Mouse (Mus musculus) liver, postnatal 0 days (tissue): Measurements from ENCODE around the gene Fam129c. TPM values are rescaled to one million over a fixed set of nuclear protein-coding genes. Genes with fewer than 3 reads are reported as not detected.
A peak's percentile ranks its signal among the peaks of the same experiment; 100 is the strongest.

Experiments
- ATAC-seq: fragments of 200-750 bp; cut with Nextera tagmentation; 2 replicates; pipeline ENCODE4 v1.8.0; 2017; ENCODE audit warnings: mild to moderate bottlenecking, moderate library complexity
- DNase-seq: peaks from one replicate; pipeline ENCODE4 v3.0.0-alpha.2; 2016
- H3K27ac ChIP-seq: fragments of 300-500 bp; sonication (generic); 2 replicates; pipeline ENCODE4 v1.5.1; 2014; ENCODE audit warnings: antibody characterized with exemption, moderate library complexity, mild to moderate bottlenecking, low read depth
- H3K27me3 ChIP-seq: fragments of 300-500 bp; sonication (generic); 2 replicates; pipeline ENCODE4 v1.6.1; 2014; ENCODE audit warnings: low read length, control low read depth, mixed read lengths; ENCODE audit not compliant: insufficient read depth
- H3K36me3 ChIP-seq: fragments of 300-500 bp; sonication (generic); replicated peaks from 2 replicates; pipeline ENCODE4 v1.6.1; 2014; ENCODE audit warnings: mild to moderate bottlenecking, control low read depth, low read length, moderate library complexity, mixed read lengths; ENCODE audit not compliant: insufficient read depth
- H3K4me1 ChIP-seq: fragments of 300-500 bp; sonication (generic); 2 replicates; pipeline ENCODE4 v1.6.1; 2014; ENCODE audit warnings: antibody characterized with exemption, mild to moderate bottlenecking, control low read depth; ENCODE audit not compliant: insufficient read depth
- H3K4me2 ChIP-seq: fragments of 300-500 bp; sonication (generic); 2 replicates; pipeline ENCODE4 v1.6.1; 2014; ENCODE audit warnings: low read depth, mild to moderate bottlenecking, low read length, moderate library complexity, mixed read lengths
- H3K4me3 ChIP-seq: fragments of 300-500 bp; sonication (generic); 2 replicates; pipeline ENCODE4 v1.5.1; 2014; ENCODE audit warnings: low read depth, low read length
- H3K9ac ChIP-seq: fragments of 300-500 bp; sonication (generic); replicated peaks from 2 replicates; pipeline ENCODE4 v1.6.1; 2014; ENCODE audit warnings: mild to moderate bottlenecking, moderate library complexity
- H3K9me3 ChIP-seq: fragments of 300-500 bp; sonication (generic); 2 replicates; pipeline ENCODE4 v1.6.1; 2016; ENCODE audit warnings: mild to moderate bottlenecking, control low read depth, low read length, mixed read lengths
- CTCF ChIP-seq: sonication (generic); IDR thresholded peaks from 2 replicates; pipeline ENCODE4 v1.5.1; 2016; ENCODE audit warnings: antibody characterized with exemption, low read depth
- EP300 ChIP-seq: IDR thresholded peaks from 2 replicates; pipeline ENCODE4 v1.6.1; 2016; ENCODE audit warnings: antibody characterized with exemption, low read depth, mild to moderate bottlenecking
- WGBS: fragments of 180-500 bp; shearing (Covaris S2); extraction: QIAGEN DNeasy Blood & Tissue Kit; methylation state at CpG from one replicate; pipeline ENCODE4 v1.1.7; 2014; ENCODE audit not compliant: insufficient replicate concordance; 5-methylcytosine and 5-hydroxymethylcytosine counted together
- polyA plus RNA-seq: library from polyadenylated mRNA; unstranded; fragments of >200 nt; fragmentation: Nextera tagmentation; extraction: Ambion mirVana; gene quantifications from 2 replicates; pipeline ENCODE4 v1.2.1, GENCODE M21; 2015

The Fam129c gene
- polyA plus RNA-seq, 1 experiment from 2014 or later: 11.2 TPM

GRCm38 (mm10) chr8:71631897-71632296, 34.4 kb downstream of the Fam129c start:
- Histone ChIP-seq H3K4me2 (no peak overlapping the region), H3K36me3 (no peaks in the 10 kb centered on the region; the same call in 1 of the 2 replicates), H3K27ac (no peak overlapping the region), H3K9ac (no peak overlapping the region), H3K9me3 (no peaks in the 10 kb centered on the region), H3K4me3 (no peak overlapping the region), H3K4me1 (peaks cover 30% of the 10 kb centered on the region), H3K27me3 (peaks cover 35% of the 10 kb centered on the region)
- TF ChIP-seq EP300: no peak
- TF ChIP-seq CTCF: no peak
- WGBS: 36% methylated on average over 2 of the region's 2 CpGs
- DNase-seq: no peak
- ATAC-seq: no peak

GRCm38 (mm10) chr8:71633164-71633563, 35.7 kb downstream of the Fam129c start:
- peak; percentile 78 for DNase-seq

GRCm38 (mm10) chr8:71633981-71634667, 36.7 kb downstream of the Fam129c start:
- Histone ChIP-seq H3K9me3 (no peaks in the 10 kb centered on the region), H3K4me3 (0 out of 2 replicates have a peak overlapping the region, but pooled peaks have one; percentile 5), H3K9ac (no peak overlapping the region), H3K27ac (no peak overlapping the region), H3K36me3 (no peaks in the 10 kb centered on the region), H3K4me1 (peaks cover 12% of the 10 kb centered on the region), H3K4me2 (peak overlapping the region; percentile 28), H3K27me3 (peaks cover 35% of the 10 kb centered on the region)
- 4% methylated on average over 26 of the region's 26 CpGs for WGBS
- no peak for TF ChIP-seq EP300
- no peak for ATAC-seq
- DNase-seq: peak; percentile 70

More at GRCm38 (mm10) chr8:71633164-71633563, 35.7 kb downstream of the Fam129c start:
- 5% methylated on average over 19 of the region's 22 CpGs for WGBS
- no peak for ATAC-seq
- no peaks in the 10 kb centered on the region for H3K9me3 ChIP-seq
- H3K36me3 ChIP-seq: no peaks in the 10 kb centered on the region
- H3K27ac ChIP-seq: no peak overlapping the region
- no peak for TF ChIP-seq EP300
- peak; percentile 80 for TF ChIP-seq CTCF
- H3K9ac ChIP-seq: no peak overlapping the region
- peak overlapping the region; percentile 26 for H3K4me2 ChIP-seq
- H3K27me3 ChIP-seq: peaks cover 35% of the 10 kb centered on the region
- H3K4me3 ChIP-seq: no peak overlapping the region
- peaks cover 22% of the 10 kb centered on the region for H3K4me1 ChIP-seq

DNA sequence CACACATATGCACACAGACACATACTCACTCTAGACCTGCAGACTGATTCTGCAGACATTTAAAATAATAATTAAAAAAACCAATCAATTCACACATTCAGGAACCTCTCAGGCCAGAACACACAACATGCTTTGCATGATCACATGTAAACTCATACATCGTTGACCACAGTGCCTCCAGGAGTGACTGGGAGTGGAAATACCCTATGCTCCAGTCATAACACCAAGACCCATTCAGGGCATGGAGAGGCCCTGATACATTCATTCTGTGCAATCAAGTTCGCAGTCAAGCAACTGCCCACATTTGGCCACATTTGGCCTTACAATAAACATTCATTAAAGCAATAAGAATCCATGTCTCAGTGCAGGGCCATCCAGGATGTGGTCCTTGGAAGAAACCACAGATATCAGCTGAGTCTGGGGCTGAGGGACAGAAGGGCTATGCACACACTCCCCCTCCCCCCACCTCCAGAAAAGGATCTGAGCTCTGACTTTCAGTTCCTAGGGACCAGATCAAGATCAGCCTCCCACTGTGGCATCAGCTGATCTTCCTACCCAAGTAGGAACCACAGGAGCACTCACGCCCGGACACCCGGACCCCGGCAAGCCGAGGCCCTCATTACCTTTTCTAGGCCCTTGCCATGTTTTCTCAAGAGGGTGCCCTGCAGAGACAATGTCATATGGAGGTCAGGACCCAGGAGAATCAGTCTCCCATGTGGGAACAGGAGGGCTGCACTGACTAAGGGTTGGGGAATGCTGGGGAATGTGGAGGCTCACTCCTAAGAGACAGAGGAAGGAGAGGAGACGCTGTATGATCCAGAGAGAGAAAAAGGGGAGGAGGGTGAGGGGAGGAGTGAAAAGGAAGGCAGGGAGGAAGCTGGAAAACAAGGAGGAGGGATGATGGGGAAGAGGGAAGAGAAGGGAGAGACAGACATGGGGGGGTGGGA, 40.0 kb downstream of the Fam129c start:
- Histone ChIP-seq H3K4me1 (no peaks in the 10 kb centered on the region; the same call in 1 of the 2 replicates), H3K36me3 (no peaks in the 10 kb centered on the region), H3K4me3 (no peak overlapping the region), H3K9me3 (no peaks in the 10 kb centered on the region), H3K27ac (no peak overlapping the region), H3K4me2 (no peak overlapping the region), H3K27me3 (peaks cover 19% of the 10 kb centered on the region), H3K9ac (no peak overlapping the region)
- no peak for TF ChIP-seq EP300
- no peak for TF ChIP-seq CTCF
- DNase-seq: no peak
- no peak for ATAC-seq
- 56% methylated on average over 8 of the region's 8 CpGs for WGBS

DNA sequence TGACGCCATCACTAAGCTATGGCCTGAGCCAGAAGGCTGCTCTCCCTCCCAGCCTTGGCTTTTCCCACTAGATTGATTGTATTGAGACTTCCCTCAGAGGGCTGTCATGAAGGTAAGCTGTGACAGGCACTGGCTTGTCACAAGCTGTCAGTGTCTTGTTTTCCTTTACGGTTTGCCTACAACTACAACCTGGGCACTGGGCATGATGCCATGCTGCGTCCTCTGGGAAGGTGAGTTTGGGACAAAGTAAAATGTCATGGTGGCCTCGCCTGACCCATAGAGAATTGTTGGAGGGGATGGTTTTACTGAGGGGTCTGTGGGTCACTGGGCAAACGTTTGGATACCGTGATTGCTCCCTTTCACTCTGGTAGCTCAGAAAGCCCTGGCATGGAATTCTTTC, 40.9 kb downstream of the Fam129c start:
- no peak overlapping the region for H3K27ac ChIP-seq
- H3K36me3 ChIP-seq: no peaks in the 10 kb centered on the region
- DNase-seq: no peak
- WGBS: 66% methylated on average over 6 of the region's 6 CpGs
- no peak overlapping the region for H3K4me3 ChIP-seq
- no peak overlapping the region for H3K9ac ChIP-seq
- H3K27me3 ChIP-seq: peaks cover 15% of the 10 kb centered on the region
- no peak for ATAC-seq
- H3K9me3 ChIP-seq: no peaks in the 10 kb centered on the region
- TF ChIP-seq CTCF (no peak), EP300 (no peak)
- no peaks in the 10 kb centered on the region; the same call in 1 of the 2 replicates for H3K4me1 ChIP-seq
- H3K4me2 ChIP-seq: no peak overlapping the region

DNA sequence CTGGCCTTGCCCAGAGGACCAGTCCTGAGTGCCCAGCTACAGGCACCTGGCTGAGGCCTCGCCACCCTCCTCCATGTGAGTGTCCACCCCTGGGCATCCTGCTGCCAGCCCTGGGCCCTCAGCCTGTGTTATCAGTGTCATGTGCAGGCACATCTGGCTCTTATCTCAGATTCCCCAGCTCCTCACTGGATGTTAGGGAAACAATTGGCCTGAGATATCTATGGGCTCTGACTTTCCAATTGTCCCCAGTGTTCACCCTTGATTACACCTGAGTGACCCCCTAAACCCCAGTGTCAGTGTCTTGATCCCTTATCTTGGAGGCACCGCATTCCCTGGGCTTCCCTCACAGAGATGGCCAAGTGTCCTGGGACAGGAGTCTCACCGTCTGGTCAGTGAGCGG, 41.9 kb downstream of the Fam129c start:
- Histone ChIP-seq H3K27me3 (peaks cover 6% of the 10 kb centered on the region; the same call in 1 of the 2 replicates), H3K4me2 (no peak overlapping the region), H3K36me3 (no peaks in the 10 kb centered on the region), H3K9me3 (no peaks in the 10 kb centered on the region), H3K4me1 (no peaks in the 10 kb centered on the region; the same call in 1 of the 2 replicates), H3K4me3 (no peak overlapping the region), H3K9ac (no peak overlapping the region), H3K27ac (no peak overlapping the region)
- WGBS: 71% methylated on average over 4 of the region's 4 CpGs
- DNase-seq (no peak), ATAC-seq (no peak)
- TF ChIP-seq EP300 (no peak), CTCF (no peak)
